Mouse (Mus musculus) monocyte, adult 2 months (primary cell): ENCODE results near the gene Lpar6.

Source experiments
- DNase-seq, 2 experiments: peaks; one replicate each; pipeline ENCODE4 v3.0.0; 2022; ENCODE audit warnings: low spot score in 2 of 2, low read depth in 1 of 2

The Lpar6 gene

GRCm38 (mm10) chr14:73255426-73255970, 17.8 kb downstream of the Lpar6 start:
- no peak for DNase-seq

GRCm38 (mm10) chr14:73257348-73257747, 19.7 kb downstream of the Lpar6 start:
- DNase-seq = no peak

DNA sequence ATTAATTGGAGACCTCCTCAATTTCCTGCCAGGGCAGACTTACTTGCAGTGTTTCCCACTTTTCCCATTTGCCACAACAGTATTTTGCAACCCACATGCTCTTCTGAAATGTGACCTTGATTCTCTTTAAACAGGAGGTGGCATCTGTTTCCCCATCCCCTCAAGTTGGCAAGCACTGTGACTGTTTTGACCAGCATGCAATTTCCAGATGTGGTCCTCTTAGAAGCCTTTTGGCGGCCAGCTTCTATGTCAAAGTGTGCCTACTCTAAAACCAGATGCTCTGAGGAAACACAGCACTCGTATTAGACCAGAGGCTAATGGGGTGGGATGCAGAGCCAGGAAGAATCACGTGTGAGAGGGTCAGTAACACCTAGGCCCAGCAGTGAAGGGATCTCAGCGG, 20.5 kb downstream of the Lpar6 start:
- DNase-seq = no peak

- no peak for DNase-seq
Observed at GRCm38 (mm10) chr14:73262210-73262609, 24.5 kb downstream of the Lpar6 start.

GRCm38 (mm10) chr14:73266166-73266565, 28.5 kb downstream of the Lpar6 start:
- DNase-seq = peak in 1 of 2 experiments; percentile 18

DNA sequence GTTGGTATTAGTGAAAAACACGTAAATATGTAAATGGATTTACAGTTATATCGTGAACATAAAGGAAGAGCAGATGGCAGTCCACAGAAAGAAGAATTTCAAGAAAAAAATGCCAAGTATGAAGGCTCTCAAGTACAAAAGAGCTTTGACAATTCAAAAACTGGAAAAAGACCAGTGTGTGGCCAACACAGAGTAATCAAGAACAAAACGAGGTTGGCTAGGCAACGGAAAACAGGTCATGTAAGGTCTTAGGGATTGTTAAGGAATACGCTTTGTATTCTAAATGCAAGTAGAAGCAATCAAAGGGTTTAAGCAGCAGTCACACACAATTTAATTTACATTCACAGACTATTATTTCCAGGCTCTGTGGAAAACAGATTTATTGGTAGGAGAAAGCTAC, 34.1 kb downstream of the Lpar6 start:
- DNase-seq = no peak

DNA sequence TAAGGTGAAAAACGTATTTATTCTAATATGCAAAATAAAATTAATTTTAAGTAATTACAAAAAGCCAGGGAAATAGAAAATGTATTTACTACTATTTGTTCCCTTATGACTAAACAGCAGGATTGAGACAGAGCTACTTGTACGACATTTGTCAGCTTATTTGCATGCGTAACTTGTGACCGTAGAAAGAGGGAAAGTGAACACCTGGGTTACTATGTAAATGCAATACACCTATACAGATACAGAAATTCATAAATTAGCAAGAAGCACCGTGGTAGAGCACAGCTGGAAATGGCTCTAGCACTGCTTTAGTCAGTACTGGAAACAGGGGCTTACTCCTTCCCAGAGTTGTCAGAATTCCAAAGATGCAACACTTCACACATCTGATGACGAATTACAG, 41.4 kb downstream of the Lpar6 start:
- DNase-seq = no peak

GRCm38 (mm10) chr14:73280996-73281395, 43.3 kb downstream of the Lpar6 start:
- DNase-seq = no peak

- DNase-seq = no peak
Observed at GRCm38 (mm10) chr14:73289915-73290314, 52.2 kb downstream of the Lpar6 start.

DNA sequence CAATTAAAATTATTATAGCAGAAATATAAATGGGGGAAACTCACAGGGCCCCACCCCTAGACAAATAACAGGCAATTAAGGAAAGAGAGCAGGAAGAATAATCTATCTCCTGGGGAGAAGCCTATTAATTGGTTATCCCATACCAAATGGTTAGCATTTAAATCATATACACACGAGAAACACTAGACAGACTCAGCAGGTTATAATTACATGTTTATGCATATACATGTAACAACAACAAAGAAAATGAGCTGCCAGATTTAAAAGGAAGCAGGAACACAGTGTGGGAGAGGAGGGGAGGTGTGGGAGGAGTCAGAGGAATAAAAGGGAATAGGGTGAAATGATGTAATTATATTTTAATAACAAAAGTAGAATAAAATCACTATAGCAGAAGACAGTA, 54.7 kb downstream of the Lpar6 start:
- DNase-seq = no peak
